Mouse (Mus musculus): ENCODE measurements around the gene 1700013H16Rik.
"Not testable (repeated sequence)": the region's sequence is repeated elsewhere in the genome, so short reads cannot be mapped to it uniquely, and the experiment has no call there.

1700013H16Rik gene

DNA sequence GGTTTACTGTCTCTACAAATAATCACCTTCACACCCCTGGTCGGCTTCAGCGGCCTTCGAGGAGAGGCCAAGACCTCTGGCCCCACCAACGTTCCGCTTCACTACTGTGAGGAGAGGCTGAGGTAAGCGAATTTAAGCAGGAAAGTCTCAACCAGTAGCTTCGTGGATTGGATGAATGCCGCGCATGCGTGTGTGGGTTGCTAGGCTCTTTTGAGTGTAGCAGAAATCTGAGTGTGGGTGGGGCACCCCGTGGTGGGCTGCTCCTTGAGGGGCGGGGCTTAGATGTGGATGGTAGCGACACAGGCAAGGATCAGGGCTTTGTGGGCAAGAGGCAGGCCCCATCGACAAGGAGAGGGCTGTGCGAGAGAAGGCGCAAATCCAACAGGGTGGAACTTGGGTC is at the start of gene 1700013H16Rik:
1700013H16Rik (minus strand) TSS at position 96 of the 400 bp plus-strand sequence.
- DNase-seq (ENCODE audit: low spot score): no peak

GRCm38 (mm10) chrX:53799074-53799473 is 41.4 kb upstream of the 1700013H16Rik start:
- DNase-seq (ENCODE audit: low spot score): peak; percentile 50

DNA sequence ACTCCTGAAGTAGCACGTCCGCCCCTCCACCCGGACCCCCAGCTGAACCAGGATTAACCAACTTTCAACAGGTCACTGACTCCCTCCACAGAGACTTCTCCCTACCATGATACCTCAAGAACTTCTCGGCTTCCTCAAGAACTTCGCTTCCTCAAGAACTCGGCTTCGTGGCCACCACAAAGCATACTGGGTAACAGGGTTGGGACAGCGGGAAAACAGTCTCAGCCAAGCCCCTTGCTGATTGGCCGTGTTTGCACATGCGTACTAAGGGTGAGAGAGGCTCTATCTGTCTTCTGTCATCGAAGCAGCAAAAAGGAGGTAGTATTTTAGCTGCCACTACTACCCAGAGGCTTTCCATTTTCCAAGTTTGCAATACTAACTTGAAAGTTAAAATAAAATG is 39.9 kb upstream of the 1700013H16Rik start, which contains the start of gene Xlr:
Xlr (minus strand) TSS at position 188 of the 400 bp plus-strand sequence.
- DNase-seq (ENCODE audit: low spot score): not testable (repeated sequence)

GRCm38 (mm10) chrX:53776276-53776675 is 18.6 kb upstream of the 1700013H16Rik start, which contains the start of gene Zfp36l3:
Zfp36l3 (minus strand) TSS chrX:53776394.
- DNase-seq (ENCODE audit: low spot score): no peak

DNA sequence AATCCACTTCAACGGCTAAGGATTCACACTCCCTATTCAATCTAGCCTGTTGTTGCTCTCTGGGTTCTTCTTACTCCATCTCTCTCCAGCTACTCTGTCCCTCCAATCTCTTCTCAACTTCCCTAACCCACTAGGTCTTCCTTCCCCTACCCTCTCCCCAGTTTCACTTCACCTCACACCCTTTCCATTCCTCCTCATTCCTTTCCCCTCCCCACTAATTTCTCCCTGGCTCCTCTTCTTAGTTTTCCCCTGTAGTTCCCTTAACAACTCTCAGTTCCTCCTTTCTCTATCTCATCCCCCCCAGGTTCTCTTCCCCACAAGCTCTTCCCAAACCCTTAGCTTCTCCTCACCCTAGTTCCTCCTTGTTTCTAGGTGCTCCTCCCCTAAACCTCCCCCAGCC is 4.8 kb downstream of the 1700013H16Rik start:
- DNase-seq (ENCODE audit: low spot score): no peak

DNA sequence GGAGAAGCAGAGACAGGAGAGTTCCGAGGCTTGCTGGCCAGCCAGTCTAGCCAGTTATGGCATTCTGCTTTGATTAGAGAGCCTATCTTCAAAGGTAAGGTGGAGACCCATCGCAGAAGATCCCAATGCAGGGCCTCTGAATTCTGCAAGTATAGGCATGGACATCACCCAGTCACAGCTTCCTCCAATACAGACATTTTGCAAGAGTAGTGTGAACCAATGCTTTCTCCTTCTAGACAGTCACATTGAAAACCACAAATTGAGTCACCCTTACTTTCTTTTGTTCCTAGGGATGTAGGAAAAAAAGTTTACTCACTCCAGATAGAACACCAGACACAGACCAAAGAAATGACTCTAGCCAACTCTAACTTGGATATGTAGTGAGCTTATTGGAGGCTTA is 28.7 kb downstream of the 1700013H16Rik start:
- no peak for DNase-seq (ENCODE audit: low spot score)

GRCm38 (mm10) chrX:53724596-53724995 is 33.0 kb downstream of the 1700013H16Rik start, which contains the start of gene 4930502E18Rik:
4930502E18Rik (plus strand) TSS chrX:53724826.
- no peak for DNase-seq (ENCODE audit: low spot score)

GRCm38 (mm10) chrX:53716323-53717182 is 41.1 kb downstream of the 1700013H16Rik start:
- DNase-seq (ENCODE audit: low spot score): peak; percentile 77

GRCm38 (mm10) chrX:53715942-53716322 is 41.7 kb downstream of the 1700013H16Rik start:
- no peak for DNase-seq (ENCODE audit: low spot score)

- no peak for DNase-seq (ENCODE audit: low spot score)
Measured at GRCm38 (mm10) chrX:53702673-53703072, 55.0 kb downstream of the 1700013H16Rik start.

DNA sequence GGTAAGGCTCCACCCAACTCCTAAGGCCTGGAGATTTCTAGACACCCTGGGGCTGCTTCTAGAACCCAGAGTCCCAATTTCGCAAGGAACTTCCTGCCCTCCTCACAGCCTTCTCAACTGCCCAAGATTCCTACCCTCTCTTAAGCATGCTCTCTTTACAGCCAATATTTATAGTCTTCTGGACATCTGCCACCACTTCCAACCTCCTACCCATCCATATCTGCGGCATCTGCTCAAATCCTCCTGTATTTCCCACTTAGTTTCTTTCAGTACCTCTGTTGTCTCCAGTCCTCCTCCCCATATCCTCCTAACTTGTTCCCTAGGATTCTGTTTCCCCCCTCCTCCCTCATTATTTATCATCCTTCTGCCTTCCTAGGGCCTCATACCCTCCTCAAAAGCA is 58.4 kb downstream of the 1700013H16Rik start:
- no peak for DNase-seq (ENCODE audit: low spot score)

DNA sequence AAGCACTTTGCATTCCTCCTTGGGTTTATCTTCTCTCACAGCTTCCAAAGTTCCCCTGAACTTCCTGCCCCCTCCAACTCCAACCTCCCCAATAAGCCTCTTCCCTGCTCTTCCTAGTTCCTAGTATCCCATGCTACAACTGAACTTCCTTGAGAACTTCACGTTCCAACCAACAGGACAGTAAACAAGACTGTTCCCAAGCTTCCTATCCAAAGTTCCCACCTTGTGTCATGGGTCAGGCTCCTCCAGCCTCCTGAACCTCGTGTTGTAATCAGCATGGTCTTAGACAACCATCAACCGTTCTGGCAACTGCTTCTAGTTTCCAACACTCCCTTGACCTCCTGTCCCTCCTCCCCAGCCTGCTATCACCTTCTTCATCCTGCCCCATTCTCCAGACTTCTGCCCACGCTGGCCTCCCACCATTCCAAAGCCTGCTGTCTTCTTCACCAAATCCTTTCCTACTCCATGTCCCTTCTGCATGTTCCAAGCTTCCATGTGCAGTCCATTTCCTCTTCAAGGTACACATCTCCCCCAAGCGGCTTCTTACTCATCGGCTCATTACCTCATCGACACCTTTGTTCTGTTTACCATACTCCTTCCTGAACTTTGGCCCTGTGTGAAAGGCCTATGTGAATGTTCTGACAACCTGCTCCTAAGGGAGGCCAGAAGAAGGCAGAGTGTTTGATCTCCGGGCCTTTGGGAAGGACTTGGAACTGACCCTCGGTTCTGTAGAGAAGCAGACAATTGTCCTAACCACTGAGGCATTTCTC is 63.4 kb downstream of the 1700013H16Rik start:
- DNase-seq (ENCODE audit: low spot score): no peak

DNA sequence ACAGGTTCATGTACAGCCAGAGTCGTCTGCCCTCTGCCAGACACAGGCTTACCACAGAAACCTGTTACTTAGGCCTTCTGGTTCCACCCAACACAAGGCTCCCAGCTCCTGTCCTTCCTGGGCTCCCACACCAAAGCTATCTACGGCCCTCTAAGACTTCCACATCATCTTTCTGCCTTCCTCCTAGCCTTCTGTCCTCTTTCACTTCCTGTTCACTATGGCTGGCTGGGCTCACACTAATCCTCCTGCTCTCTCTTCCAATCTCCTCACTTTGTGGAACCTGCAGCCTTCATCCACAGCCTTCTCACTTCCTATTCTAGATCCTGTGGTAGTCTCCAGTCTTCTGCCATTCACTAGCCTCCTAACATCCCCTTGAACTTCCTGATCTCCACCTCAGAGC is 64.5 kb downstream of the 1700013H16Rik start:
- DNase-seq (ENCODE audit: low spot score): no peak

Data from embryo, embryonic 10.5 days (tissue).